ENCODE assay signal across 20 mouse cellular contexts in genomic region chr4:120565726-120566125, GRCm38 (mm10). TPM values are rescaled to one million over a fixed set of nuclear protein-coding genes. Genes with fewer than 3 reads are reported as not detected.
"Had no signal": no experiment of that assay in that cellular context is flagged by ENCODE, and none has a peak within 500 bp of the region (broad histone marks: within the 10 kb centered on the region; RNA-seq: fewer than 3 reads in every experiment).

No protein-coding gene starts in this region.

- H3K4me3 ChIP-seq: layer of hippocampus, adult 2 months; limb, embryonic 13.5 days; liver, embryonic 15.5 days; lung, embryonic 15.5 days; midbrain, embryonic 10.5 days; neural tube, embryonic 12.5 days had no signal

- H3K4me2 ChIP-seq: limb, embryonic 13.5 days; liver, embryonic 15.5 days; lung, embryonic 15.5 days; neural tube, embryonic 12.5 days had no signal

- DNase-seq: kidney, postnatal 4 days; lung, postnatal 4 days; midbrain, embryonic 14.5 days; thymus, adult 18-20 months; thymus, postnatal 14 days had no signal

- ATAC-seq: inflammation-experienced regulatory T-cells, adult 6 months; intestine, postnatal 0 days had no signal

- H3K9me3 ChIP-seq: limb, embryonic 13.5 days; liver, embryonic 15.5 days; lung, embryonic 15.5 days; midbrain, embryonic 10.5 days; neural tube, embryonic 12.5 days had no signal

- H3K27ac ChIP-seq: layer of hippocampus, adult 2 months; limb, embryonic 13.5 days; liver, embryonic 15.5 days; lung, embryonic 15.5 days; midbrain, embryonic 10.5 days; neural tube, embryonic 12.5 days; stomach, postnatal 0 days had no signal

- H3K27me3 ChIP-seq: limb, embryonic 13.5 days; liver, embryonic 15.5 days; lung, embryonic 15.5 days; neural tube, embryonic 12.5 days had no signal

- H3K9ac ChIP-seq: limb, embryonic 13.5 days; liver, embryonic 15.5 days; lung, embryonic 15.5 days; neural tube, embryonic 12.5 days had no signal

RNA-seq across cellular contexts. Expression of gene Gm8439, which starts 22.8 kb away (rescaled TPM):
- total RNA-seq: layer of hippocampus, adult 2 months; layer of hippocampus, postnatal 10 days; left cerebral cortex, postnatal 36 days; liver, adult 2 months; monocyte, adult 5-6 weeks; neutrophil, adult 5-6 weeks had no signal
- polyA plus RNA-seq: inflammation-experienced regulatory T-cells, adult 6 months; intestine, postnatal 0 days; kidney, embryonic 14.5 days; limb, embryonic 13.5 days; liver, adult 2 months; liver, embryonic 15.5 days; lung, embryonic 15.5 days; midbrain, embryonic 10.5 days; midbrain, embryonic 14.5 days; neural tube, embryonic 12.5 days; stomach, postnatal 0 days had no signal

RNA-seq across cellular contexts. Expression of gene Slfnl1, which starts 33.7 kb away (rescaled TPM):
- total RNA-seq: left cerebral cortex, postnatal 36 days; liver, adult 2 months had no signal
- polyA plus RNA-seq: inflammation-experienced regulatory T-cells, adult 6 months; intestine, postnatal 0 days; kidney, embryonic 14.5 days; limb, embryonic 13.5 days; liver, embryonic 15.5 days; lung, embryonic 15.5 days; midbrain, embryonic 10.5 days; midbrain, embryonic 14.5 days; neural tube, embryonic 12.5 days; stomach, postnatal 0 days had no signal
